Mouse (Mus musculus): ENCODE measurements around the gene Ghsr.

GRCm38 (mm10) chr3:27413566-27413965 lies 42.4 kb downstream of the Ghsr start:
- no peak for TF ChIP-seq NRF1 (IDR thresholded peaks at IDR 0.05; ENCODE audit: low read depth, low read length)
- TF ChIP-seq SMC3 (IDR thresholded peaks at IDR 0.05; ENCODE audit: low read depth, low read length): no peak
- TF ChIP-seq CTCF (conservative IDR thresholded peaks at IDR 0.05 in 1 of 2, IDR thresholded peaks at IDR 0.05 in 1 of 2; ENCODE audit: low read depth in 2 of 2, low read length in 2 of 2): no peak
- no peak for TF ChIP-seq EP300 (IDR thresholded peaks at IDR 0.05; ENCODE audit: low read length)
- no peak for TF ChIP-seq RCOR1 (conservative IDR thresholded peaks at IDR 0.05; ENCODE audit: low read depth, low read length)
- TF ChIP-seq CHD2 (IDR thresholded peaks at IDR 0.05; ENCODE audit: low read length): no peak
- TF ChIP-seq CHD1 (IDR thresholded peaks at IDR 0.05; ENCODE audit: low read depth, low read length): no peak
- TF ChIP-seq USF1 (IDR thresholded peaks at IDR 0.05; ENCODE audit: low read depth, low read length): no peak

All from CH12.LX (cell line).